Mouse (Mus musculus) stomach, postnatal 0 days (tissue): ENCODE results near the gene Ddost. TPM values are rescaled to one million over a fixed set of nuclear protein-coding genes. Genes with fewer than 3 reads are reported as not detected.
A peak's percentile ranks its signal among the peaks of the same experiment; 100 is the strongest.

ENCODE experiments used
- ATAC-seq: fragments of 200-750 bp; cut with Nextera tagmentation; 2 replicates; pipeline ENCODE4 v1.8.0; 2017; ENCODE audit not compliant: low FRiP score, low TSS enrichment
- DNase-seq: peaks from one replicate; pipeline ENCODE4 v3.0.0-alpha.2; 2016; ENCODE audit warnings: low spot score
- H3K27ac ChIP-seq: fragments of 300-500 bp; sonication (generic); replicated peaks from 2 replicates; pipeline ENCODE4 v1.5.1; 2014; ENCODE audit warnings: mild to moderate bottlenecking, control low read depth
- H3K27me3 ChIP-seq: fragments of 300-500 bp; sonication (generic); 2 replicates; pipeline ENCODE4 v1.6.1; 2014; ENCODE audit warnings: low read length; ENCODE audit not compliant: control insufficient read depth, insufficient read depth
- H3K36me3 ChIP-seq: fragments of 300-500 bp; sonication (generic); 2 replicates; pipeline ENCODE4 v1.6.1; 2014; ENCODE audit warnings: low read length, mixed read lengths; ENCODE audit not compliant: control insufficient read depth, insufficient read depth
- H3K4me1 ChIP-seq: fragments of 300-500 bp; sonication (generic); replicated peaks from 2 replicates; pipeline ENCODE4 v1.6.1; 2014; ENCODE audit warnings: antibody characterized with exemption; ENCODE audit not compliant: control insufficient read depth, insufficient read depth
- H3K4me2 ChIP-seq: fragments of 300-500 bp; sonication (generic); replicated peaks from 2 replicates; pipeline ENCODE4 v1.6.1; 2014; ENCODE audit warnings: low read depth, mild to moderate bottlenecking, control low read depth, moderate library complexity
- H3K4me3 ChIP-seq: fragments of 300-500 bp; sonication (generic); 2 replicates; pipeline ENCODE4 v1.5.1; 2014; ENCODE audit warnings: low read depth, low read length, control low read depth
- H3K9ac ChIP-seq: fragments of 300-500 bp; sonication (generic); 2 replicates; pipeline ENCODE4 v1.6.1; 2014; ENCODE audit warnings: mild to moderate bottlenecking, low read length, control low read depth, mixed read lengths
- H3K9me3 ChIP-seq: fragments of 300-500 bp; sonication (generic); 2 replicates; pipeline ENCODE4 v1.6.1; 2016; ENCODE audit warnings: low read length; ENCODE audit not compliant: control insufficient read depth
- CTCF ChIP-seq: IDR thresholded peaks from 2 replicates; pipeline ENCODE4 v1.5.1; 2016; ENCODE audit warnings: antibody characterized with exemption, low read depth, mild to moderate bottlenecking, moderate library complexity
- EP300 ChIP-seq: optimal IDR thresholded peaks from 2 replicates; pipeline ENCODE3; 2016; ENCODE audit warnings: antibody characterized with exemption
- WGBS: fragments of 180-500 bp; shearing (Covaris S2); extraction: QIAGEN DNeasy Blood & Tissue Kit; methylation state at CpG from one replicate; pipeline ENCODE4 v1.1.7; 2014; 5-methylcytosine and 5-hydroxymethylcytosine counted together
- polyA plus RNA-seq: library from polyadenylated mRNA; unstranded; fragments of >200 nt; fragmentation: Nextera tagmentation; extraction: Ambion mirVana; gene quantifications from 2 replicates; pipeline ENCODE4 v1.2.1, GENCODE M21; 2015

Gene Ddost
- 253 and 258 TPM in 2 replicates for polyA plus RNA-seq

DNA sequence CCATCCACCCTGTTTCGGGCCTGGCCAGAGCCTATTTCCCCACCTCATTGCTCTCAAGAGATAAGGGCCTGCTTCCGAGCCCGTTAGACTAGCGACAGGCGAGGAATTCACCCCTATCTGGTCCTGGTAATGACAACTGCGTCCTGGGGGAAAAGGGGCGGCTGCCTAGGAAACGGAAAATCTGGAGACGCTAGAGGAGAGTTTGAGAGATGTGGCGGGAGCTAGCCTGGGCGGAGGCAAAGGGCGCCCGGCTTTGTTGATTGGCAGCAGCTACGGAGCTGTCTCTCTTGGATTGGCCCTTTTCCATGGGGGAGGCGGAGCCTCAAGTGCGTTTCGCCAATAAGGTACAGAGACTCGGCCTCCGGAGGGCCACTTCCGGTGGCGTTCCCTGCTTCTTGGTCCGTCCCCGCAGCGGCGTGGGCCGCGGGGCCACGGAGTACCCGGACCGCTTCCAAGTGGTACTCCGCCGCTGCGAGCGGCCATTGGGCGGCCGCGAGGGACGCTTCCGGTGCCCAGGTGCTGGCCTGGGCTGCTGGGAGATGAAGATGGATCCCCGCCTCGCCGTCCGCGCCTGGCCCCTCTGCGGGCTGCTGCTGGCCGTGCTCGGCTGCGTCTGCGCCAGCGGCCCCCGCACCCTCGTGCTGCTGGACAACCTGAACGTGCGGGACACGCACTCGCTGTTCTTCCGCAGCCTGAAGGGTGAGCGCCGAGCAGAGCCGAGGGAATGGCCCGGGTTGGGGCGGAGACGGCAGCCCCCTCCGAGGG lies at the start of gene Ddost:
Ddost (plus strand) TSS at position 391 of the 765 bp plus-strand sequence.
- peak; percentile 98 for ATAC-seq
- H3K27ac ChIP-seq: peak within 1 kb of the TSS; percentile 71
- WGBS: under 1% methylated on average over 64 of the region's 64 CpGs

DNA sequence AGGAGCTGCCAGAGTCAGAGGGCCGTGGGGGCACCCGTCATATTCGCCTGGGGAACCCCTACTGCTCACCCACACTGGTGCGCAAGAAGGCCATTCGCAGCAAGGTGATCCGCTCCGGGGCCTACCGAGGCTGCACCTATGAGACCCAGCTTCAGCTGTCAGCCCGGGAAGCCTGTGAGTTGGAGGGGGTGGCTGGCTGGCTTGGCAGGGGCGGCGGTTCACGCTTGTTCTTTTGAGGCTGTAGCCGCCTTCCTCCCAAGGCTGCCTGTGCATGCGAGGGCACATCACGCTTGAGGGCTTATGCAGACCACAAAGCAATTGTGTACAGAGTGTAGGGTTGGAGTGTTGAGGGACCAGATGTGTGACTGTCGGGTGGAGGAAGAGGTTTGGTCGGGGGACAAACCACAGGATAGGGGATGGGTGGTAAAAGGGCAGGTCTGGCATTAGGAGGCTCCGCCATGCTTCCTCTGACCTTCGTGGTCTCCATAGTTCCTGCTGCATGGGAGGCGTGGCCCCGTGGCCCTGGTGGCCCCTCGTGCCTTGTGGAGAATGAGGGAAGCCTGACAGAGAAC lies 47.3 kb upstream of the Ddost start:
- Histone ChIP-seq H3K27ac (no peak overlapping the region), H3K4me2 (no peak overlapping the region), H3K9ac (no peak overlapping the region), H3K9me3 (no peaks in the 10 kb centered on the region), H3K27me3 (no peaks in the 10 kb centered on the region), H3K36me3 (no peaks in the 10 kb centered on the region), H3K4me3 (no peak overlapping the region), H3K4me1 (no peaks in the 10 kb centered on the region)
- DNase-seq (no peak), ATAC-seq (no peak)
- WGBS: 67% methylated on average over 22 of the region's 22 CpGs
- no peak for TF ChIP-seq EP300
- TF ChIP-seq CTCF: no peak

More for the DNA sequence above, at the start of gene Ddost:
- peak; percentile 98 for DNase-seq
- TF ChIP-seq CTCF (no peak; the same call in 1 of the 2 replicates), EP300 (no peak)
- Histone ChIP-seq H3K4me2 (peak within 1 kb of the TSS; percentile 67), H3K4me1 (0 out of 2 replicates have a peak, but pooled peaks cover 4% of the 10 kb centered on the region), H3K36me3 (peaks cover 2% of the 10 kb centered on the region; the same call in 1 of the 2 replicates), H3K4me3 (peak within 1 kb of the TSS; percentile 89), H3K9me3 (no peaks in the 10 kb centered on the region), H3K9ac (peak within 1 kb of the TSS; percentile 89), H3K27me3 (no peaks in the 10 kb centered on the region)

DNA sequence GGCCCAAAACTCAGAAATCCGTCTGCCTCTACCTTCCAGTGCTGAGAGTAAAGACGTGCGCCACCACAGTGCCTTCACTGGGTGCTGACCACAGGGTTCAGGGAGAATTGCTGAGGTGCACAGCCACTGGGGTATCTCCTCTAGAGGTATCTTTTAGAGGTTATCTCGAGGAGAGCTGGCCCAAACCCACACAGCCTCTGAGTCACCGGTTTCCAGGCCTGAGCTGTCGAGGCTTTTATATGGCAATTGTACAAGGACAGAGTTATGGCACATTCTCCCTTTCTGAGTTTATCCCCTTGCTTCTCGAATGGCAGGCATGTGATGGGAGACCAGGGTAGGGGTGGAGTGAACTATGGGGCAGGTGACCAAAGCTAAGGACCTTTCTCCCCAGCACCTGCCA lies 45.9 kb upstream of the Ddost start:
- ATAC-seq (no peak), DNase-seq (no peak)
- Histone ChIP-seq H3K4me2 (no peak overlapping the region), H3K9me3 (no peaks in the 10 kb centered on the region), H3K4me1 (peaks cover 4% of the 10 kb centered on the region), H3K27me3 (no peaks in the 10 kb centered on the region), H3K27ac (no peak overlapping the region), H3K4me3 (no peak overlapping the region), H3K36me3 (no peaks in the 10 kb centered on the region), H3K9ac (no peak overlapping the region)
- 77% methylated on average over 7 of the region's 7 CpGs for WGBS
- TF ChIP-seq EP300 (no peak), CTCF (no peak)

DNA sequence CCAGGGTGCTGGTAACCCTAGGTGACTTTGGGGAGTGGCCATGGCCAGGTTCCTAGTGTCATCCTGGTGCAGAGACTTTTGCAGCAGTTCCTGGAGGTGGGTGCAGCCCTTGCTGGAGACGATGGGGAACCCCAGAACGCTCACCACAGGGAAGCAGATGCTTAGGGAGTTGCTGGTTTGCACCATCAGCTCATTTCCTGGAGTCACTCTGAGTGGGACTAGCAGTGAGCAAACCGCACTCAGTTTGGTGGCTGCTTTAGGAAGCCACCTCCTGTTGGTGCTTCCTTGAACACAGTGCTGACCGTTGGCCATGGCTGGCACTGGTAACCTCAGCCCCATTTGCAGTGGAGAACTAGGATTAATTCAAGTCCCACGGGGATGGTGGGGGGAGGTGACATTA lies 45.0 kb upstream of the Ddost start:
- DNase-seq (no peak), ATAC-seq (no peak)
- H3K27ac ChIP-seq: no peak overlapping the region
- H3K27me3 ChIP-seq: no peaks in the 10 kb centered on the region
- 77% methylated on average over 5 of the region's 5 CpGs for WGBS
- H3K4me1 ChIP-seq: peaks cover 4% of the 10 kb centered on the region
- TF ChIP-seq CTCF: no peak
- TF ChIP-seq EP300: no peak
- H3K9ac ChIP-seq: no peak overlapping the region
- H3K9me3 ChIP-seq: no peaks in the 10 kb centered on the region
- no peak overlapping the region for H3K4me2 ChIP-seq
- H3K4me3 ChIP-seq: no peak overlapping the region
- H3K36me3 ChIP-seq: no peaks in the 10 kb centered on the region

DNA sequence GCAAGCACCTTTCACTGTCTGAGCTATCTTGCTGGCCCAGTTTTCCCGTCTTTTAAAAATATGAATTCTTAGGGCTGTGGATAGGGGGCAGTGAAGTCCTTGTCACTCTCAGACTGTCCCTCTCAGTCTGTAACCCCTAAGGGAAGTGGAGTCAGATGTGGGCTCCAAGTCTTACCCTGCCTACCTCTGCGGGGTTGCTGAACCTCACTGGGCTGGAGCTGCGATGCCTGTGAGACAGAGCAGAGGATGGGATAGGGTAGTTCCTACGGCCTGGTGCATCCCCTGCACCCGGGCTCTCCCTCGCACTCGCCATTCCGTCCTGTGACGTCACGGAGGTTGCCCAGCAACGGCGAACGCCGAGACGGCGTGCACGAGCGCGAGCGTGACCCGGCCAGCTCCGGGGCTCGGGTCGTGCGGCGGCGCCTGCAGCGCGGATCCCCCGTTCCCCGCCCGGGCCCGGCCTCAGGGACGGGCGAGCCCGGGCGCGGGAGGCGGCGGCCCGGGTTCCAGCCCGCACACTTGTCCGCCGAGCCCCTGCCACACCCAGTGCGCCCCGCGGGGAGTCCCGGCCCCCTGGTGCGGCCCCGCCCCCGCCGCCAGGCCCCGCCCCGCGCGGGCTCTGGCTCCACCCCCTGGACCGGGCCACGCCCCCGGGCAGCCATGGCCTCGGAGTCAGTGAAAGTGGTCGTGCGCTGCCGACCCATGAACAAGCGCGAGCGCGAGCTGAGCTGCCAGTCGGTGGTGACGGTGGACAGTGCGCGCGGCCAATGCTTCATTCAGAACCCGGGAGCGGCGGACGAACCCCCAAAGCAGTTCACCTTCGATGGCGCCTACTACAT lies 42.5 kb upstream of the Ddost start:
- no peaks in the 10 kb centered on the region for H3K9me3 ChIP-seq
- TF ChIP-seq CTCF: peak; percentile 56
- TF ChIP-seq EP300: no peak
- peak; percentile 88 for ATAC-seq
- DNase-seq: peak; percentile 89
- H3K4me1 ChIP-seq: peaks cover 4% of the 10 kb centered on the region
- peak overlapping the region; percentile 74 for H3K4me3 ChIP-seq
- no peaks in the 10 kb centered on the region for H3K36me3 ChIP-seq
- peak overlapping the region; percentile 77 for H3K4me2 ChIP-seq
- H3K27ac ChIP-seq: no peak overlapping the region
- WGBS: under 1% methylated on average over 64 of the region's 78 CpGs
- no peaks in the 10 kb centered on the region for H3K27me3 ChIP-seq
- peak overlapping the region; percentile 55 for H3K9ac ChIP-seq
